Mouse (Mus musculus): ENCODE data around the gene Grin3a. TPM values are rescaled to one million over a fixed set of nuclear protein-coding genes. Genes with fewer than 3 reads are reported as not detected.
A peak's percentile ranks its signal among the peaks of the same experiment; 100 is the strongest.

The Grin3a gene
- polyA plus RNA-seq, 1 experiment from 2014 or later = 0.67 TPM

DNA sequence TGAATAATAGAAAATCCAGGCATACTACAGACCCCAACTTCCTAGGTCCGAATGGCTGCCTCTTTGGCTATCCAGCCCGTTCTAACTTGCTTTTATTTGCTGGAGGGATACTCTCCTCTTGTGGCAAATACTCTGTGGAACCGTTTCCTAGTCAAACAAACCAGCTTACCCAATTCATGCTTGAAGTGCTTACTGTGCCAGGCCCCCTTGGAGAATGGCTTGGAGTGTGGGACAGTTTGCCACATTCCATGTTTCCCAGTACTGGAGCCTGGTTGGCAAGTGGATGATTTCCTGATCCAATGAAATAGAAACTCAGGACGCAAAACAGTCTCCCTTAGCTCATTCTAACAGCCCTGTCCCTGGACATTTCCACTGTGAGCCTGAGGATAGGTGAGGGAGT, 183.3 kb downstream of the Grin3a start:
- Histone ChIP-seq H3K36me3 (ENCODE audit: insufficient read depth, low read length) (peaks cover 19% of the 10 kb centered on the region; the same call in 1 of the 2 replicates), H3K4me3 (replicated peaks; ENCODE audit: low read depth, low read length) (no peak overlapping the region), H3K4me2 (ENCODE audit: low read length) (no peak overlapping the region), H3K9ac (ENCODE audit: low read depth, low read length) (no peak overlapping the region), H3K9me3 (replicated peaks; ENCODE audit: low read length) (no peaks in the 10 kb centered on the region), H3K27ac (no peak overlapping the region), H3K27me3 (ENCODE audit: insufficient read depth, low read length) (no peaks in the 10 kb centered on the region), H3K4me1 (replicated peaks; ENCODE audit: insufficient read depth, low read length) (no peaks in the 10 kb centered on the region)
- TF ChIP-seq CTCF (IDR thresholded peaks at IDR 0.05; ENCODE audit: low read depth) = no peak
- ATAC-seq (replicated peaks; ENCODE audit: low FRiP score, low read depth) = no peak
- 87% methylated on average over 4 of the region's 4 CpGs for WGBS
- no peak for DNase-seq (ENCODE audit: low spot score)

DNA sequence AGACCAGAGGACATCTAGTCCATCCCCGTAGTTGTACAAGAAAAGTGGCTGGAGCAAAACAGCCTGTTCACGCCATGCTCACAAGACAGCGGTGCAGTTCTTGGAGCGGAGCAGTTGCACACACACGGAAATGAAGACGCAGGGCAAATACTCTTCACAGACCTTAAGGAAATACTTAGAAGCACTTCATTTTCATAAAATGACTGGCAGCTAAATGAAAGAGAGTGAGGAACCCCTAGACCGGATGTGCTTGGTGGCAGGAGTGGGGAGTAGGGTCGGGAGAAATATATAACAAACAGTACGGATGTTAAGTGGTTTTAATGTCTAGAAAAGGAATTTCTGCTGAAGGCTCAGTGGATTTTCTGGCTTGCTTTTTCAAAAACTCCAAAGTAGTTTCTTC, 183.9 kb downstream of the Grin3a start:
- Histone ChIP-seq H3K4me3 (replicated peaks; ENCODE audit: low read depth, low read length) (no peak overlapping the region), H3K9ac (ENCODE audit: low read depth, low read length) (no peak overlapping the region), H3K36me3 (ENCODE audit: insufficient read depth, low read length) (peaks cover 21% of the 10 kb centered on the region; the same call in 1 of the 2 replicates), H3K4me2 (ENCODE audit: low read length) (no peak overlapping the region), H3K27me3 (ENCODE audit: insufficient read depth, low read length) (no peaks in the 10 kb centered on the region), H3K27ac (no peak overlapping the region), H3K9me3 (replicated peaks; ENCODE audit: low read length) (no peaks in the 10 kb centered on the region), H3K4me1 (replicated peaks; ENCODE audit: insufficient read depth, low read length) (no peaks in the 10 kb centered on the region)
- ATAC-seq (replicated peaks; ENCODE audit: low FRiP score, low read depth) (no peak), DNase-seq (ENCODE audit: low spot score) (no peak)
- 96% methylated on average over 9 of the region's 9 CpGs for WGBS
- no peak for TF ChIP-seq CTCF (IDR thresholded peaks at IDR 0.05; ENCODE audit: low read depth)

DNA sequence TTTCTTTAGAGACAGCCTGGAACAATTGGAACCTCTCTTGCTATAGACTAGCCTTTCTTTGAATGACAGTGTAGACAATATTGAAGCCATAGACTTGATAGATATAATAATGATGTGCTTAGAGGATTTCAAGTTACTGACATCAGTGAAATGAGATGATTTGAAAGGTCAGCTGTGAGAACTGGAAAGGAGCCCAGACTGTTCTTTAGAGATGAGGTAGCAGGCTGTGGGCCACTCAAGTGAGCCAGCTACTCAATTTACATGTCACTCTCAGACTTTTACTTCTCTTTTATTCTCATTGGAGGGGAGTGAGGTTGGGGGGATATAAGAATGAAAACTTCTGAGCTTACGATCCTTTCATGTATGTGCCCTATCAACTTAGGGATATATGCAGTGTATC, 186.1 kb downstream of the Grin3a start:
- Histone ChIP-seq H3K4me3 (replicated peaks; ENCODE audit: low read depth, low read length) (no peak overlapping the region), H3K4me1 (replicated peaks; ENCODE audit: insufficient read depth, low read length) (no peaks in the 10 kb centered on the region), H3K27me3 (ENCODE audit: insufficient read depth, low read length) (no peaks in the 10 kb centered on the region), H3K27ac (no peak overlapping the region), H3K9ac (ENCODE audit: low read depth, low read length) (no peak overlapping the region), H3K36me3 (ENCODE audit: insufficient read depth, low read length) (peaks cover 38% of the 10 kb centered on the region), H3K9me3 (replicated peaks; ENCODE audit: low read length) (no peaks in the 10 kb centered on the region), H3K4me2 (ENCODE audit: low read length) (no peak overlapping the region)
- TF ChIP-seq CTCF (IDR thresholded peaks at IDR 0.05; ENCODE audit: low read depth) = no peak
- DNase-seq (ENCODE audit: low spot score) (no peak), ATAC-seq (replicated peaks; ENCODE audit: low FRiP score, low read depth) (no peak)
- 81% methylated on average over 1 of the region's 1 CpGs for WGBS

DNA sequence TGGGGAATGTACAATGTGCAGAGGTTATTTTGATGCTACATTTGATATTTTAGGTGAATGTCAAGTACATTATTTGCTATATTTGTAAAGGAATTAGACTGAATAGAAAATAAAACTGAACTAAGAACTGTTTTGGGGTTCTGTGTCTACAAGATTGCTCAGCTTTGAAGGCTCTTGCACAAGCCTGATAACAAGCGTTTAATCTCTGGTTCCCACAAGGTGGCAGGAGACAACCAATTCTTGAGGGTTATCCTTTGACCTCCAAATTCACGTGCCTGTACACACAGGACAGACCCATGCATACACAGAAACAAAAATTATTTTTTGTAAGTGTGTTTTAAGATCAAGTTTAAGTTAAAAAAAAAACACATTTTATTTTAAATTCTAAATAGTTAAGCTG, 205.6 kb downstream of the Grin3a start:
- 66% methylated on average over 2 of the region's 2 CpGs for WGBS
- no peaks in the 10 kb centered on the region for H3K9me3 ChIP-seq (replicated peaks; ENCODE audit: low read length)
- no peaks in the 10 kb centered on the region for H3K27me3 ChIP-seq (ENCODE audit: insufficient read depth, low read length)
- no peak overlapping the region for H3K4me3 ChIP-seq (replicated peaks; ENCODE audit: low read depth, low read length)
- no peak overlapping the region for H3K4me2 ChIP-seq (ENCODE audit: low read length)
- H3K27ac ChIP-seq = no peak overlapping the region
- no peaks in the 10 kb centered on the region for H3K4me1 ChIP-seq (replicated peaks; ENCODE audit: insufficient read depth, low read length)
- H3K9ac ChIP-seq (ENCODE audit: low read depth, low read length) = no peak overlapping the region
- ATAC-seq (replicated peaks; ENCODE audit: low FRiP score, low read depth) (no peak), DNase-seq (ENCODE audit: low spot score) (no peak)
- peaks cover 63% of the 10 kb centered on the region for H3K36me3 ChIP-seq (ENCODE audit: insufficient read depth, low read length)
- peak; percentile 34; the same call in 1 of the 2 replicates for TF ChIP-seq CTCF (IDR thresholded peaks at IDR 0.05; ENCODE audit: low read depth)

GRCm38 (mm10) chr4:49637821-49638220, 207.7 kb downstream of the Grin3a start:
- no peak overlapping the region for H3K27ac ChIP-seq
- 92% methylated on average over 11 of the region's 11 CpGs for WGBS
- no peak overlapping the region for H3K9ac ChIP-seq (ENCODE audit: low read depth, low read length)
- no peak overlapping the region for H3K4me3 ChIP-seq (replicated peaks; ENCODE audit: low read depth, low read length)
- H3K9me3 ChIP-seq (replicated peaks; ENCODE audit: low read length) = no peaks in the 10 kb centered on the region
- H3K4me1 ChIP-seq (replicated peaks; ENCODE audit: insufficient read depth, low read length) = no peaks in the 10 kb centered on the region
- DNase-seq (ENCODE audit: low spot score) (no peak), ATAC-seq (replicated peaks; ENCODE audit: low FRiP score, low read depth) (no peak)
- TF ChIP-seq CTCF (IDR thresholded peaks at IDR 0.05; ENCODE audit: low read depth) = no peak
- no peak overlapping the region for H3K4me2 ChIP-seq (ENCODE audit: low read length)
- H3K36me3 ChIP-seq (ENCODE audit: insufficient read depth, low read length) = peaks cover 48% of the 10 kb centered on the region
- no peaks in the 10 kb centered on the region for H3K27me3 ChIP-seq (ENCODE audit: insufficient read depth, low read length)

DNA sequence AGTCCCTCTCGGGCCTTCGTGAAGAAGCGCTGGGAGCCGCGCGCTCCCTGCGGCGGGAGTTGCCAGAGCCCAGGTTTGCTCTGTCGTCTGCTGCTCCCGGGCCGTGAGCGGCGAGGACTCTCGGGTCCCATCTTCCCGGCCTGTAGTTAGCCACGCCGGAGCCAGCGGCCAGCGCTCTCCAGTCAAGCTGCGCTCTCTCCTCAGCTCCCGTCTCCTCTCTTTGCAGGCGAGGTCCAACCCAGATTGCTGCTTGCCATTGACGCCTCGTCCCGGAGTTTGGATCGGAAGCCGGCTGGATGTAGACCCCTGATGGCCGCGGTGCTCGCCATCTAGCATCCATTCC, 213.4 kb downstream of the Grin3a start:
- no peaks in the 10 kb centered on the region for H3K4me1 ChIP-seq (replicated peaks; ENCODE audit: insufficient read depth, low read length)
- no peak for TF ChIP-seq CTCF (IDR thresholded peaks at IDR 0.05; ENCODE audit: low read depth)
- H3K9ac ChIP-seq (ENCODE audit: low read depth, low read length) = peak overlapping the region; percentile 67
- DNase-seq (ENCODE audit: low spot score) (no peak), ATAC-seq (replicated peaks; ENCODE audit: low FRiP score, low read depth) (no peak; the same call in 1 of the 2 replicates)
- WGBS = 0% methylated on average over 30 of the region's 30 CpGs
- no peaks in the 10 kb centered on the region for H3K27me3 ChIP-seq (ENCODE audit: insufficient read depth, low read length)
- H3K4me3 ChIP-seq (replicated peaks; ENCODE audit: low read depth, low read length) = peak overlapping the region; percentile 67
- H3K36me3 ChIP-seq (ENCODE audit: insufficient read depth, low read length) = peaks cover 18% of the 10 kb centered on the region; the same call in 1 of the 2 replicates
- H3K27ac ChIP-seq = peak overlapping the region; percentile 92
- no peaks in the 10 kb centered on the region for H3K9me3 ChIP-seq (replicated peaks; ENCODE audit: low read length)
- H3K4me2 ChIP-seq (ENCODE audit: low read length) = peak overlapping the region; percentile 78
